Mouse (Mus musculus) kidney, postnatal 14 days (tissue): Measurements from ENCODE around the gene Mospd1.

ENCODE experiments used
- DNase-seq: peaks from one replicate; pipeline ENCODE4 v3.0.0; 2022; ENCODE audit warnings: mixed read lengths

The Mospd1 gene

GRCm38 (mm10) chrX:53370366-53370740, at the start of gene Mospd1:
Gene Mospd1, minus strand, starts transcription at chrX:53370502.
- peak; percentile 92 for DNase-seq

- DNase-seq = no peak
These were observed 16.1 kb upstream of the Mospd1 start for GRCm38 (mm10) chrX:53386362-53386761.

- DNase-seq = no peak
These were observed 12.8 kb upstream of the Mospd1 start for GRCm38 (mm10) chrX:53383122-53383521.

DNA sequence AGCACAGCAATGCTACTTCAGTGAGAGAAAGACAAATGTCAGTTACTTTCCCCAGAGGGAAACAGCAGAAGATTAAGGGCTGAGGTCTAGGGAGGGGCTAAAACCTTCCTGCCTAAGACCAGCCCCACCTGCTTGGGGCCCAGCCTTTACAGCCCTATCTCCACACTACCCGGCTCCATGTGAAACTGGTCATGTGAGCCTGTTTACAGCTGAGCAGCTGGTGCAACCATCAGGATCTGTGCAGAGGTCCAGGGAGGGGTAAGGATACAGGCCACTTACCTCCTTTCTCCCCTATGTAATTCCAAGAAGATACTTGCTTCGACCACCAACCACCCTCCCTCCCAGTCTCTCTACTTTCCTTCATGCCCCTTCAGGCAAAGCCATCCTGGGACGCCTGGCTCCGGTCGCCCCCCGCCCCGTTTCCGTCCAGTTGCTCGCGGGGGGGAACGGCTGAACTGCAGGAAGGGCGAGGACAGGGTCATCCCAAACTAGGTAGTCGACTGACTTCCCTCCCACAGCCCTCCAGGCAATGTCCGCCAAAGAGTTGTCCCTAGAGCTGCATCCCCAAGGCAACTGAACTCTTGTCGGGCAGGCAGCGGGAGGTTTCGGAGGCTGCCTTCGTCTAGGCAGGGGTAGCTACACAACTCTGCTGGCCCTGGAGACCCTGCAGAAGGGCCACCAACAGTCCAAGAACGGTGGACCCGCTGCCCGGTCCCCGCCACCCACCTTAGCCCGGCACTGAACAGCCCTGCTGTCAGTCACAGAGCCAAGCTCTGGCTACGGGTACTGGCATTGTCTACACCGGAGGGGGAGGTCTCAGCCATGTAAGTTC, 552 bp downstream of the Mospd1 start:
- DNase-seq = peak; percentile 20

DNA sequence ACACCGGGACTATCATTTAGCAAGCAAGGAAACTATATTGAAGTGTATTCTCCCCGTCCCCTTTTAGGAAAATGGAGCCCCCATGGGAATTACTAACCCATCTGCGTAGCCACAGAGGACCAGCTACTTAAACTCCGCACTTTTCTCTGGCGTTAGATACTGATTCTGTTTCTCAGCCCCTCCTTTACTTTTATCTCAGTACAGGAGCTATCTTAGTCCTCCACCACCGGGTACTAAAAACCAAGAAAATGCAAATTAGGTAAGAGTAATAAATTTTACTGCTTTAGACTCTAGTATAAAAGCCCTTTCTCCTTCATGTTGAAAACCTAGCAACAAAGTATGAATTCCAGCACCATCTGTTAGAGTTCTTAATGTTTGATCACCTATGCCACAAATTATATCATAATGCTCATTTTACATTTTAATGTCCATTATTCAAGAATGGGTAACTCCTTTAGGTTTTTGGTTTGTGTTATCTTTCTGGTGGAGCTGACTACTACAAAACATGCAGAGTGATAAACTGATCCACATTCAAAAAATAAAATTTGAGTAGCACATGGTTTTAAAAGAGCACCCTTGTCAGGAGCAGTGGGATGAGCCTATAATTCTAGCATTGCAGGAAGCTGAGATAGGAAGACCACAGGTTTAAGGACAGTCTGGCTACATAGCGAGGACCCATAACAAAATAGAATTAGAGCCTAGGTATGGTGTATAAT, 5.5 kb downstream of the Mospd1 start:
- no peak for DNase-seq

DNA sequence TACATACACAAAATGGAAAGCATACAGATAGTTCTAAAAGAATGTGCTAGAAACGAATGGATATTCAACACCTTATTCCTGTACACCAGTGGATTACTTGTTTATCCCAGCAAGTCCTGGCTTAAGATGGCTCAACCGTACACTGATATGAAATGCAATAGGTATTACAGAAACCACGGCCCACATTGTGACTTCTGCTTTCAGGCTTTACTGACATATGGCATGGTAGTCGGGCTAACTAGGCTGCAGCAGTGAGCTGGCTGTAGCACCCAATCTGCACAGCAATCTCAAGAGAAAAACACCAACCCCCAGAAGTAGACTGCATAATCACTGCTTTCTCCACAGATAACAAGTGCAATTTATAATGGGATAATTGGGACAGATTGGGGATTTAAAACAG, 21.9 kb downstream of the Mospd1 start:
- DNase-seq = no peak

DNA sequence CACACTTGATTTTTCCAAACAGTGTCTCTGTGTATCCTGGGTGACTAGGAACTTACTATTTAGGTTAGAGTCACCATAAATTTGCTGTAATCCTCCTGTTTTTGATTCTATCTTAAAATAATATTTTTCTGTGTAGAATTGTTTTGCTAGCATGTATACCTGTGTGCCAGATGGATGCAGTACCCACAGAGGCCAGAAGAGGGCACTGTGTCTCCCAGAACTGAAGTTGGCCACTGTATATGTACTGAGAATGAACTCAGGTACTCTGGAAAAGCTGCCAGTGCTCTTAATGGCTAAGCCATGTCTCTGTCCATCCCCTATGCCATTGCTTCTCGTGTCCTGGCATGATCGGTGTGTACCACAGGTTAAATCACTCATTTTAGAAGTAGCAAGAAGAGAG, 28.8 kb downstream of the Mospd1 start:
- DNase-seq = peak; percentile 48

DNA sequence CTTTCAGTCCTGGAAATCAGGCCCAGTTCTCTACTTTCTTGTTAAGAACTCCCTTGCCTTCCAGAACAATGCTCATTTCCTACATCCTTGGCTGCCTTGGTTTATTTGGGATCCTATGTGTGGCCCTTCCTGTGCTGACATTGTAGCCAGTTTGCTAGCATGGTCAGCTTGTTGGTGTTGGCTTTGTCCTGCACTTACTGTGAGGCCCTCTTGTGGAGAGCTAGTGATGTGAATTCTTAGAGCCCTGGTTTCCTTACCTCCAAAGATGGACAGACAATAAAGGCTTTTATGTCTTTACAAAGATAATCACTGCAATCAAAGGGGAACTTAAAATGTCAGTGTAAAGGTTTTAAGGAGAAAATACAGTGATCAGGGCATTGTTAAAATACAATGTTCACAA, 32.9 kb downstream of the Mospd1 start:
- no peak for DNase-seq

DNA sequence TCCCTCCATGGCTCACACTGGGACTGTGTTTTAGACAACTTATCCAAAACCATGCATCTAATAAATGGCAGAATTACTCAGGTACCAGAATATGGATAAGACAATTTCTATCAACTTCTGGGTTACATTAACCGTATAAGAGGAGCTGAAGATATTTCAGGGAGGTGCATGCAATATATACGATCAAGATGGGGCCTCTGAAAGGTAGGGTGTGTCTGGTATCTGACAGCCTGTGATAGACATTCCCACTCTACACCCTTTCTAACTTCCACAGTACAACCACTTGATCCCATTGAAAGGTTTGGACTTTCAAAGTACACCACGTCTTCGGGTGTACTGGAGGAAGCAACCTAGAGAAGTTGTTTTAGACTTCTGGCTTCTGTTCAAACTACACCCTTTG, 39.9 kb downstream of the Mospd1 start:
- DNase-seq = no peak

DNA sequence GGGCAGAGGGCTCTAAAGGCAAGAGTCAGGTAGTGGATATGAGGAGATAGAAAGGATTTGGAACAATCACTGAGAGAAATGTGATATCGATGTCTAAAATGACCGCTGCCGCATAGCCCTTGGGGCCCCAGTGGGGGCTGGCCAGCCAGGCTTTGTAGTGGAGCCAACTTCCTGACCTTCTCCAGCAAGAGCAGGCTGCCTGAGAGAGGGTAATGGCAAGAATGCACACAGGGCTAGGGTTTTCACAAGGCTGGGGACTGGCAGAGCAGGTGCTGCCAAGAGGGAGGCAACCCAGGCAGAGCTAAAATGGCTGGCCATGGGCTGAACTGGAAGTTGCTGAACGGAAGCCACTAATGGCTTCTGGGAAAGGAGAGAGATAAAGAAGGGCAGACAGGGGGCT, 49.2 kb downstream of the Mospd1 start:
- no peak for DNase-seq

GRCm38 (mm10) chrX:53320564-53320963, 49.7 kb downstream of the Mospd1 start:
- no peak for DNase-seq
